Mouse (Mus musculus) adrenal gland (tissue): ENCODE results near the gene Bbs9.
"Not testable (repeated sequence)": the region's sequence is repeated elsewhere in the genome, so short reads cannot be mapped to it uniquely, and the experiment has no call there.

Experiments used
- intact Hi-C: fragments of 180-260 bp; cut with DNase I; formaldehyde crosslinking; loops from one replicate; pipeline ENCODE4 v1.15.1; 2025

Gene Bbs9

GRCm38 (mm10) chr9:22834994-22835512 lies 359.5 kb downstream of the Bbs9 start:
- intact Hi-C loops = no loop called here

DNA sequence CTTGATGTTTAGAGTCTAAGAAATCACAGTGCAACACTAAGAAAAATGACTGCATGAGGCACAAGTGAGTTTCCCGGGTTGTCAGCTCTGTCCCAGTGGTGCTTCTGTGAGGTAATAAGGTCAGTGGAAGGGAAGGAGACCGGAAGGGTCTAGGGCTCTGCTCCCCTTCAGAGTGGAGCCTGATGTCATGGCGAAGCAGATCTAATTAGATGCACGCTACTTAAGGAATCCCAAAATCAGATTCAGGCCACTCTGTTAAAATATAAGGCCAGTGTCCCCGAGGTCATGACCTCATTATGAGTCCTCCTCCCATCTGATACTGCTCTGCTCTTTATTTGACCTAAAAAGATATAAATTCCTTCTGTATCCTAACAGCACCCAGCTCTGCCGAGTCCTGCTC lies 361.5 kb downstream of the Bbs9 start:
- intact Hi-C loops = no loop called here

DNA sequence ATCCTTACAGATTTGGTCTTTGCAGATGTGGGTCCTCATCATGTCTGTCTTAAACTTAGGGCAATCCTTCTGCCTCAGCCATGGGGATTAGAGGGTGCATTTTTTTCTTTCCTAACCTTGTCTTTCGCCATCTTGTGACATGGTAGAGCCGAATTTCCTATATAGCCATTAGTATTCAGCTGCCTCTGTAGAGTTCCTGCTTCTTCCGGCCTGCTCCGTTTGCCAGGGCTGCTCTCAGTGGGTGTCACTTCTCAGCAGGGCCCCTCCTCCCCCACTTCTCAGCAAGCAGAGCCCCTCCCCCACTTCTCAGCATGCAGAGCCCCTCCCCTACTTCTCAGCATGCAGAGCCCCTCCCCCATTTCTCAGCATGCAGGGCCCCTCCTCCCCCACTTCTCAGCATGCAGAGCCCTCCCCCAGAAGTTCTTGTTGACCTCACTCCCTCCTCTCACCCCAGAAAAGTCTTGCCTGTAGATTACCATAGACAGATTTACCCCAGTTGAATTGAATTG lies 362.2 kb downstream of the Bbs9 start:
- intact Hi-C loops = no loop called here

DNA sequence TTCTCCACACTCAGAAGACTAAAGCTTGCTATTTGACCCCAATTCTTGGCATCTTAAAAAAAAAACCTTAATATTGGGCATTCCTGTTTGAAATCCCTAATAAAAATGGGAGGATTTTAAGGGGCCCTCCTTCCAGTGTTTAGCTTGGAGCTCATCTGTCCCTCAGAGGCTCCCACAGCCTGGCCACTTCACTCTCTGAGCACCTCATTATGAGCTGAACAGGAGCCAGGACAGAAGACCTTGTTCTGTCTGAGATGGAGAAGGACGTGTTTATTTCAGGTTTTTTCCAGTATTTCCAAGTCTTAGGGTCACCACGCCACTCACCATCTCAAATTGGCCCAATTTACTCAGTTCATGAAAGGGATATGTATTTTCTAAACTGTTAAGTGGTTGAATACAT lies 370.5 kb downstream of the Bbs9 start:
- intact Hi-C loops = no loop called here

DNA sequence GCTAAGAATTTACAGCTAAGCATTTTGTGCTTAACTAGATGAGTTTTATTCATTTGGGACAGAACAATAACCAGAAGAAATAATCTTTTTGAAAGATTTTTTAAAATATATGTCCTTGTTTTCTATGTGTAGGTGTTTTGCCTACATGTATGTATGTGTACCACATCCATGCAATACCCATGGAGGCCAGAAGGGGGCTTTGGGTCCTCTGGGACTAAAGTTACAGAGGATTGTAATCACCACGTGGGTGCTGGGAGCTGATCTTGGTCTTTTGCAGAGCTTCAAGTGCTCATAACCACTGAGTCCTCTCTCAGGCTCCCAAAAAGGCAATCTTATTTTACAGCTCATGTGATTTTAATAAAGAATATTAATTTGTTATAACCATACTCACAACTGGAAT lies 371.3 kb downstream of the Bbs9 start:
- intact Hi-C loops = no loop called here

DNA sequence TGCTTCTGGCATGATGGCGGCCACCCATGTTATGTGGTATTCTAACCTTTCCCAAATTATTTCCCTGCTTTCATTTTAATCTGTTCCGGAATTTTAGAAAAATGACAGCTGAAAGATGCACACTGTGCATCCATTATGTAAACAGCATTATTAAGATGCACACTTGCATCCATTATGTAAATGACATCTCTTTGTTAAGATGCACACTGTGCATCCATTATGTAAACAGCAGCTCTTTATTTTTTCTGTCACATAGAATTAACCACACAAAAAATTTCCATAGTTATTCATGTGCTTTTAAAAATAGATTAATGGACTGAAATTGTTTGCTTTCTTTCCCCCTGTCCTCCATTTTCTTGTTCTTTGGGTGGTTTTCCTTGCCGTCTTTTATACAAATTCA lies 373.3 kb downstream of the Bbs9 start:
- intact Hi-C loops = no loop called here

GRCm38 (mm10) chr9:22849212-22849611 lies 373.7 kb downstream of the Bbs9 start:
- intact Hi-C loops = no loop called here

DNA sequence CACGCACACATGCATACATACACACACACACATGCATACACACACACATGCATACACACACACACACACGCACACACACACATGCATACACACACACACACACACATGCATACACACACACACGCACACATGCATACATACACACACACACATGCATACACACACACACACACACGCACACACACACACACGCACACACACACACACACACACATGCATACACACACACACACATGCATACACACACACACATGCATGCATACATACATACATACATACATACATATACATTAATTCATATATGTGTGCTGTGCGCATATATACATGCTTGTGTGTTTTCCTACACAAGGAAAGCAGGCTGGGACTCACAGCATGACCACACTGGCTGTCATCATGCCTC lies 393.6 kb downstream of the Bbs9 start:
- intact Hi-C loops = not testable (repeated sequence)

GRCm38 (mm10) chr9:22870661-22871060 lies 395.1 kb downstream of the Bbs9 start:
- intact Hi-C loops = no loop called here

DNA sequence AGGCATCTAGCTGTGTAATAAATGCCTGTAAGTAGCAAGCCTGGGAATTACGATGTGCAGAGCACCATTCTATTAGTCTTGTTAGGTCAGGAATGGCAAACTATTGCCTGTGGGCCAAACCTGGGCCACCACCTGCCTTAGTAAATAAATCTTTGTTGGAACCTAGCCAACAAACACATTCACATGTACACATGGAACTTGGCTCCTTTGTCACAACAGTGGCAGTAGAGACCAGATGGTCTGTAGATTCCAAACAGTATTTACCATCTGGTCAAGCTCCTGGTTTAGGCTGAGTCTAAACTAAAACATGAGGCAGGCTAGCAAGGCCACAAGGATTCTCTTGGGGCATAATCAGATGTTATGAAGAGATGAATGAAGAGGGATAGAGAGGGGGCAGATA lies 399.7 kb downstream of the Bbs9 start:
- intact Hi-C loops = no loop called here

GRCm38 (mm10) chr9:22879266-22879665 lies 403.8 kb downstream of the Bbs9 start:
- intact Hi-C loops = no loop called here

DNA sequence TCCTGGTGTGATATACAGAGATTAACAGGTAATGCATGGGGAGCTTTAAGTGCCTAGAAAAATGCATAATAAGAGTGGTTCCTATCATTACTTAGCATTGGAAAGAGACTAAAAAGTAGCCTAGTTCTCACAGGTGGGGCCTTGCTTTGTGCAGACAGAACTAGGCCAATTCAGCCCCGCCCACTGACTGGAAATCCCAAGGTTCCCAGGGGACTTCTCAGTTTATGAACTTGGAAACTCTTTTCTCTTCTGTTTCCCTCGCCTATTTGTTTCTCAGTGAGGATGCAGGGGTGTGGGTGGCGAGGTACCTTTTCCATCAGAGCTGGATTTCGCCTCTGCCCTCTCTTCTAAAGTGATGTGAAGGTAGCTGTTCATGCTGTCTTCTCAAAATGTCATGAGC lies 410.8 kb downstream of the Bbs9 start:
- intact Hi-C loops = no loop called here

- intact Hi-C loops = no loop called here
These were observed 429.9 kb downstream of the Bbs9 start for GRCm38 (mm10) chr9:22905434-22905833.

DNA sequence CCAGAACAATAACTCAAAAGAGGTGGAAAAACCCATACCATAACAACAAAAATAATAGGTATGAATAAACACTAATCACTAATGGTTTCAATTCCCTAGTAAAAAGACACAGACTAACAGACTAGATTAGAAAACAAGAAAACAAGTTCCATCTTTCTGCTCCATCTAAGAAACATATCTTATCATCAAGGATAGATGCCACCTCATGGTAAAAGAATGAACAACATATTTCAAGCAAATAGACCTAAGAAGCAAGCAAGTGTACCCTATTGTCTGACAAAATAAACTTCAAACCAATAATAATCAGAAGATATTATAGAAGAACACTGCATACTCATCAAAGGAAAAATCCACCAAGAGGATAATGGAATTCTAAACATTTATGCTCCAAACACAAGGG lies 441.3 kb downstream of the Bbs9 start:
- intact Hi-C loops = no loop called here

GRCm38 (mm10) chr9:22935645-22936044 lies 460.1 kb downstream of the Bbs9 start:
- intact Hi-C loops = no loop called here
